Mouse (Mus musculus) midbrain, postnatal 0 days (tissue): ENCODE measurements around the gene Stoml1. TPM values are rescaled to one million over a fixed set of nuclear protein-coding genes. Genes with fewer than 3 reads are reported as not detected.

Source experiments
- ATAC-seq: fragments of 200-750 bp; cut with Nextera tagmentation; 2 replicates; pipeline ENCODE4 v1.8.0; 2017; ENCODE audit warnings: moderate number of reproducible peaks, mild to moderate bottlenecking, moderate TSS enrichment, moderate library complexity; ENCODE audit not compliant: low FRiP score
- DNase-seq: peaks from one replicate; pipeline ENCODE4 v3.0.0-alpha.2; 2015; ENCODE audit warnings: low spot score
- H3K27ac ChIP-seq: fragments of 300-500 bp; sonication (generic); 2 replicates; pipeline ENCODE4 v1.5.1; 2014; ENCODE audit warnings: low read depth, mild to moderate bottlenecking, low read length, mixed read lengths
- H3K27me3 ChIP-seq: fragments of 300-500 bp; sonication (generic); 2 replicates; pipeline ENCODE4 v1.6.1; 2014; ENCODE audit warnings: low read length, control low read depth, mixed read lengths; ENCODE audit not compliant: insufficient read depth
- H3K36me3 ChIP-seq: fragments of 300-500 bp; sonication (generic); 2 replicates; pipeline ENCODE4 v1.6.1; 2014; ENCODE audit warnings: low read length, control low read depth, mixed read lengths; ENCODE audit not compliant: insufficient read depth
- H3K4me1 ChIP-seq: fragments of 300-500 bp; sonication (generic); 2 replicates; pipeline ENCODE4 v1.6.1; 2014; ENCODE audit warnings: mild to moderate bottlenecking, control low read depth, antibody characterized with exemption, low read length, mixed read lengths; ENCODE audit not compliant: insufficient read depth
- H3K4me2 ChIP-seq: fragments of 300-500 bp; sonication (generic); 2 replicates; pipeline ENCODE4 v1.6.1; 2014; ENCODE audit warnings: low read depth, mild to moderate bottlenecking, low read length, mixed read lengths; ENCODE audit not compliant: poor library complexity, severe bottlenecking
- H3K4me3 ChIP-seq: fragments of 300-500 bp; sonication (generic); 2 replicates; pipeline ENCODE4 v1.5.1; 2014; ENCODE audit warnings: low read depth, mild to moderate bottlenecking, low read length, moderate library complexity
- H3K9ac ChIP-seq: fragments of 300-500 bp; sonication (generic); replicated peaks from 2 replicates; pipeline ENCODE4 v1.6.1; 2014; ENCODE audit warnings: mild to moderate bottlenecking, low read length, moderate library complexity, mixed read lengths; ENCODE audit not compliant: poor library complexity, severe bottlenecking
- H3K9me3 ChIP-seq: fragments of 300-500 bp; sonication (generic); 2 replicates; pipeline ENCODE4 v1.6.1; 2016; ENCODE audit warnings: low read length, control low read depth
- CTCF ChIP-seq: IDR thresholded peaks from 2 replicates; pipeline ENCODE4 v1.5.1; 2016; ENCODE audit warnings: antibody characterized with exemption, mild to moderate bottlenecking
- WGBS: fragments of 180-500 bp; shearing (Covaris S2); extraction: QIAGEN DNeasy Blood & Tissue Kit; methylation state at CpG from one replicate; pipeline ENCODE4 v1.1.7; 2014; 5-methylcytosine and 5-hydroxymethylcytosine counted together
- polyA plus RNA-seq: library from polyadenylated mRNA; unstranded; fragments of >200 nt; fragmentation: Nextera tagmentation; extraction: Ambion mirVana; gene quantifications from 2 replicates; pipeline ENCODE4 v1.2.1, GENCODE M21; 2015
- total RNA-seq: library from RNA; depleted of rRNA; stranded (reverse); fragments of >200 nt; gene quantifications from 2 replicates; pipeline ENCODE4 v1.2.3, GENCODE M21; 2014

Gene Stoml1
- total and polyA plus RNA-seq, 2 experiments from 2014 or later, result 161 to 170 TPM

DNA sequence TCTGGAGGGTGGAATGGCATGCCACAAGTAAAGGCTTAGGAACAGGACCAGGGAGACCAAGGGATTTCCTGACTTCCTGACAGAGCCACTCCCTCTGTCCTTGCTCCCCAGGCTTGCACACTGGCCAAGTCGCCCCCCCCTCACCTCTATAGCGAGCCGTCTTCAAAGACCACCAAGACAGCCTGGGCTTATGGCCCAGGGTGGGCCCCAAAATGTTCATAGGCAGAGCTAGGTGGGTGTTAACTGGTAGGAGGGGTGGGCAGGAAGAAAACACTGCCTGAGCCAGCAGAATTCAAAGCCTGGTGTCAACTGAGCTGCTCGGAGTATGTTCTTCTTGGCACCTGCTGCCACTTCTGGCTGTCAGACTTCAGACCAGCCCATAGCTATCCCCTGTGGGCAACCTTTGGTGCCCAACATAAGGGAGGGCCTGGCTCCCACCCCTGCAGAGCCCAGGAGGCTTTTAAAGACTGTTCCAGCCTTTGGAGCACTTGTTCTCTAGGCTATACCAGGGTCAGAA, 45.1 kb downstream of the Stoml1 start:
- 69% methylated on average over 4 of the region's 4 CpGs for WGBS
- no peaks in the 10 kb centered on the region for H3K36me3 ChIP-seq
- ATAC-seq (no peak), DNase-seq (no peak)
- no peak overlapping the region for H3K4me2 ChIP-seq
- TF ChIP-seq CTCF, result no peak
- H3K27ac ChIP-seq, result no peak overlapping the region
- H3K4me3 ChIP-seq, result no peak overlapping the region
- H3K4me1 ChIP-seq, result no peaks in the 10 kb centered on the region
- no peaks in the 10 kb centered on the region for H3K9me3 ChIP-seq
- no peaks in the 10 kb centered on the region for H3K27me3 ChIP-seq
- H3K9ac ChIP-seq, result no peak overlapping the region

- no peak for ATAC-seq
- H3K4me2 ChIP-seq, result no peak overlapping the region
These were observed 46.4 kb downstream of the Stoml1 start for GRCm38 (mm10) chr9:58299356-58299799.

DNA sequence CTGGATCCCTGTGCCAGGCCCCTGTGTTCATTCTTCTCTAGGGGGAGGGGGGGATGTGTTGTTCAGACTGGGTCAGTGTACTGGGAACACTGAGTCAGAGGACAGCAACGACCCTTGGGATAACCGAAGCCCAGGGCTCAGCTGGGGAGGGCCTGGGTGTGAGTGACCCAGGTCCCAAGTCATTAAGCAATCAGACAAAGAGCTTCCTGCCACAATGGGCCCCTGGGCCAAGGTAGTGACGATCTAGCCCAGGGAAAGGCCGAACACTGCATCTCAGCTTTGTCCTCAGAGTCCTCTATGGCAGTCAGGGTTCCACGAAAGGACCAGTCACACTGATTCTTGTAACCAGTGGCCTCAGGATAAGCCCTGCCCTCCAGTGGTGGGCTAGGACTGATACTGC, 50.2 kb downstream of the Stoml1 start:
- Histone ChIP-seq H3K27me3 (no peaks in the 10 kb centered on the region), H3K27ac (no peak overlapping the region), H3K4me2 (no peak overlapping the region), H3K9me3 (no peaks in the 10 kb centered on the region), H3K36me3 (no peaks in the 10 kb centered on the region), H3K4me1 (peaks cover 3% of the 10 kb centered on the region; the same call in 1 of the 2 replicates), H3K4me3 (no peak overlapping the region), H3K9ac (no peak overlapping the region)
- ATAC-seq (no peak), DNase-seq (no peak)
- TF ChIP-seq CTCF, result no peak
- WGBS, result 71% methylated on average over 5 of the region's 5 CpGs

More at GRCm38 (mm10) chr9:58299356-58299799, 46.4 kb downstream of the Stoml1 start:
- 50% methylated on average over 2 of the region's 2 CpGs for WGBS
- no peak for DNase-seq
- no peak for TF ChIP-seq CTCF
- Histone ChIP-seq H3K27me3 (no peaks in the 10 kb centered on the region), H3K9ac (no peak overlapping the region), H3K4me3 (no peak overlapping the region), H3K4me1 (peaks cover 3% of the 10 kb centered on the region; the same call in 1 of the 2 replicates), H3K9me3 (no peaks in the 10 kb centered on the region), H3K27ac (no peak overlapping the region), H3K36me3 (no peaks in the 10 kb centered on the region)

DNA sequence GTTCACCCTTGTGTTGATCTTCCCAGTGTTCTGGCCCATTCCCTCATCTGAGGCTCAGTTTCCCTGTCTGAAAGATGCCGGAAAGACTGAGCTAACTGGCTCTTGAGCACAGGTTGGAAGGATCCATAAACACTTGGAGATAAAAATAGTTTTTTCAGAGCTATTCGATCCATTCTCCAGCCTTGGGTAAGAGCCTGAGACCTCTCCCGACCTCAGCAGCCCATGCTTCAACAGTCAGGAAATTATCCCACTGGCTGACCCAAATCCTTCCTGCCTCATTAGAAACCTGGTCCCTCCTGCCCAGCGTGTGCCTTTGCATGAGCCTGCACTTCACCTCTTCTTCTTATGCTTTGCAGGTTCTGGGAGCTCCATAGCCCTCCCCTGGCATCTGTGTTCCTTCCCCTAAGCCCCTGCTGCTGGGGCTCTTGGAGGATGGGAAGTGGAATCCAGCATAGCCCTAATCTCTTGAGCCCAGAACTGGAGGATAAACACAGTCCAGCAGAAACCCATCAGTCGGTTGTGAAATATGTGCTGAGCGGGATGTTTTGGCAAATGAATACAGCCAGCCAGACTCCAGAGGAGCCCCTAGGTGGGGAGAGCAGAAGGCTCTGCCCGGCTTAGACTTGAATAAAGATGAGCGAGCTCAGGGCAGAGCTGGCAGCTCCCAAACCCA, 50.8 kb downstream of the Stoml1 start:
- no peak overlapping the region for H3K27ac ChIP-seq
- no peak for ATAC-seq
- DNase-seq, result no peak

DNA sequence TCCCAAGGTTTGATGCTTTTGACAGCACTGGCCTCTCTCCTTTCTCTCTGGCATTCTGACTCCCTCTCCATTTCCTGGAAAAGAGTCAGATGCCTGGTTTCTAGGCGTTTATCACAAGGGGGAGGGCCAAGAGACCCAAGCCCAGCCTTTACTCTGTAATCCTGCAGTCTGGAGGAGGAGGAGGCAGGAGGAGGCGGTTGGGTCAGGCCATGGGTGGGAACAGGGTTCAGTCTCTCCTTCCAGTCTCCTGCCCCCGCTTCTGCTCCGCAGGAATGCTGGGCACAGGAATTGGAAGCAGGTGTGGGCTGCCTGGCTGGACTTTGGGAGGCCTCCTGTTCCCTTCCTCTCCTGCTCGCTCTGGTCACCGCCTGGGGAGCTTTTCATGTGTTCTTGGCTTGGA, 52.7 kb downstream of the Stoml1 start:
- Histone ChIP-seq H3K4me2 (no peak overlapping the region), H3K4me1 (peaks cover 3% of the 10 kb centered on the region; the same call in 1 of the 2 replicates), H3K27ac (no peak overlapping the region), H3K27me3 (peaks cover 4% of the 10 kb centered on the region; the same call in 1 of the 2 replicates), H3K36me3 (no peaks in the 10 kb centered on the region), H3K9ac (no peak overlapping the region), H3K4me3 (no peak overlapping the region), H3K9me3 (no peaks in the 10 kb centered on the region)
- no peak for ATAC-seq
- WGBS, result 27% methylated on average over 6 of the region's 6 CpGs
- no peak for DNase-seq
- TF ChIP-seq CTCF, result no peak

More for the DNA sequence above, 50.8 kb downstream of the Stoml1 start:
- Histone ChIP-seq H3K36me3 (no peaks in the 10 kb centered on the region), H3K27me3 (no peaks in the 10 kb centered on the region), H3K4me2 (no peak overlapping the region), H3K9me3 (no peaks in the 10 kb centered on the region), H3K4me1 (peaks cover 3% of the 10 kb centered on the region; the same call in 1 of the 2 replicates), H3K4me3 (no peak overlapping the region), H3K9ac (no peak overlapping the region)
- WGBS, result 47% methylated on average over 8 of the region's 8 CpGs
- TF ChIP-seq CTCF, result no peak

- Histone ChIP-seq H3K4me3 (no peak overlapping the region), H3K27me3 (peaks cover 18% of the 10 kb centered on the region), H3K4me2 (no peak overlapping the region), H3K4me1 (peaks cover 12% of the 10 kb centered on the region), H3K36me3 (no peaks in the 10 kb centered on the region), H3K9ac (no peak overlapping the region), H3K9me3 (no peaks in the 10 kb centered on the region), H3K27ac (no peak overlapping the region)
- WGBS, result 37% methylated on average over 6 of the region's 6 CpGs
- TF ChIP-seq CTCF, result no peak
- ATAC-seq (no peak), DNase-seq (no peak)
These were observed 55.4 kb downstream of the Stoml1 start for GRCm38 (mm10) chr9:58308395-58308794.
